Mouse (Mus musculus) layer of hippocampus, postnatal 25 days (tissue): ENCODE measurements around the gene Rnf17. TPM values are rescaled to one million over a fixed set of nuclear protein-coding genes. Genes with fewer than 3 reads are reported as not detected.

Source experiments
- DNase-seq, 2 experiments: peaks; one replicate each; pipeline ENCODE4 v3.0.0; 2022; ENCODE audit warnings: mixed read lengths in 2 of 2, low spot score in 1 of 2; ENCODE audit errors: extremely low spot score in 1 of 2
- total RNA-seq, 2 experiments: library from RNA; stranded (reverse); gene quantifications; 2 replicates each; pipeline ENCODE4 v1.2.3; 2021

Gene Rnf17
- total RNA-seq, 2 experiments from 2014 or later = 0.62 to 0.94 TPM

DNA sequence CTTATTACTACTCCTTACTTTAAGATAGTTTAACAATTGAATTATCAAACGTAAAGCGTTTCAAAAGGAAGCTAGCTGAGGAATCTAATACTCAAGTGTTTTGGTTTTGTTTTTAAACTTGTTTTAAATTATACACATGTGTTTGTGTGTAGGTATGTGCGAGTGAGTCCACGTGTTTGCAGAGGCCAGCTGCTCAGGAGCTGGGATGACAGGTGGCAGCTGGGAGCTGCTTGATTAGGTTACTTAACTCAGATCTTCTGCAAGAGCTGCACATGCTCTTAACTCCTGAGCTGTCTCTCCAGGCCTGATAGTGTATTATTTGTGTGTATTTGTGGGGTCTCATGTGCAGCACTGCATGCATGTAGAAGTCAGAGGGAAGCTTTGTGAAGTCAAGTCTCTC is 100.0 kb downstream of the Rnf17 start:
- DNase-seq = no peak

DNA sequence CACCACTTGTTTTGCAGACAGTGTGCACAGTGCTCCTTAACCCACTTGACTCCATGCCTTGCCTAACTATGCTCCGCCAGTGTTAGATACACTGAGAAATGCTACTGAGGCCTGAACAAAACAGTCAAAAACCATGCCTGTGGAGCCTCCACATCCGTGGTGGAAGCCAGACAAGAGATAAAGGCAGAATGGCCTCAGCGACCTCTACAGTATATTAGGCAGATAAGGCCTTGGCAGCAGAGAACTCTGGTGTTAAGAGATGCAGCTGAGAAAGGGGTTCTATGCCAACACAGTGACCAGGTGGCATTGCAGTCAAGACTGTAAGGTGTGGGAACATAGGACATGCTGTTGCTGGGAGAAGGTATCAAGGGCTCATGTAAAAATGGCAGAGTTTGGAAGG is 104.4 kb downstream of the Rnf17 start:
- no peak for DNase-seq

DNA sequence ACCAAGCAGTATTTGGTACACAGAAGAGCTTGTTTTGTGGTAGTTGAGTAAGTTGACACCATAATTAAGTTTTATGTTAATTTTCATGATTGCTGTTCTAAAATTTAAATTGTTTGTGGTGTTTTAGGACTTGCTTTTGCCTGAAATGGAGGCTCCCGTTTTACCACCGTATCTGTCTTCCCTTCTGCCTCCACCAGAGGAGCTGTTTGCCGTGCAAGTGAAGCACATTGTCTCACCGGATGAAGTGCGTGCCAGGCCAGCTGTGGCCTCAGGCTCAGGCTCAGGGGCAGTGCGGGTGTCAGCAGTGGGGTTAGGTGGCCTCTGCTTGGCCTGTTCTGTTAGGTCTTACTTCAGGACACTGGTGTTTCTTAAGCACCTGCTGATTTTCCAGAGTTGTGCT is 109.7 kb downstream of the Rnf17 start:
- DNase-seq = no peak

- DNase-seq = no peak
Measured at GRCm38 (mm10) chr14:56514775-56515174, 112.4 kb downstream of the Rnf17 start.

DNA sequence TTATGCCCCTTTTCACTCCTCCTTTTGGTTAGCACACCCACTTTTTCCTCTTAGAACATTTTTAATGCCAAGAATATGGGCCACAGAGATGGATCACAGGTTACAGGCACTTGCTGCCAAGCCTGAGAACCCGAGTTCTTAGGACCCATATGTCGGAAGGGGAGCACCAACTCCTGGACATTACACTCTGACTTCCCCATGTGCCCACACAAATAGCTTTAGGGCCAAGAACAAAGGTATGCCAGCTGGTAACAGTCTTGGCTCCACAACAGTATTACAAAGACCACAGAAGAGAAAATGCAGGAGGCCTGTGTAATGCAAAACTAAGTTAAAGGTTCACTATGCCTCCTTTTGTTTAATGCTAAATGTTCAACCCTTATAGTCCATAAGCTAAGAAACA is 128.4 kb downstream of the Rnf17 start:
- no peak for DNase-seq

DNA sequence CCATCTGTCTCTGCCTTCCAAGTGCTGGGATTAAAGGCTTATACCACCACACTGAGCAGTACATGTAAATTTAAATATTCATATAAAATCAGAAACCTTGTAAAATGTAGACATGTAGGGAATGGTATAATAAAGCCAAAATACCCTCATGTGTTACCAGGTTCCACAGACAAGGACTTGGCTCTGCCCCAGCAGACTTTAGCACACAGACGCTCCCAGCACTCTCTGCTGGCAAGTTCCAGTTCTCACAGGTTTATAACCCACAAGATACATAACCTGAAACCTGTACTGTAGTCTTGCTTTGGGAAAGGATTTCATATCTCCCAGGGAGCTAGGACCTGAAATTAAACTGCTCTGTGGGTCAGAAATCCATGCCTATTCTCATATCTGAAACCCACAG is 142.6 kb downstream of the Rnf17 start:
- DNase-seq = no peak

DNA sequence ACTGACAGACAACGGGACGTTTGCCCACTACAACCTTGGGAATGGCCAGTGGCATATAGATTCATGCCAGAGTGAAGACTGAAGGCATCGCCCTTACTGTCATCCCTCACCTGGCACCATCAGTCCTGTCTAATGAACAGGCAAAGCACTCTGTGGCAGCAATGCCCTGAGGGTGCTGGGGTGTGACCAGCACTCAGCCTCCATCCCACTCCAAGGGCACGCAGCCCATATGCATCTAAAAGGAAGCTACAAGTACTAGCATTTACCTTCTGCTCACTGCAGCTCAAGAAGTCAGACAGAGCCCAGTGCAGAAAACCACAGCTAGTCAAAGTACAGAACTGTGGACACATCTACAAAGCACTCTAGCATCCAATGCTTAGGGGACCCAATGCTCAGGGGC is 143.1 kb downstream of the Rnf17 start:
- DNase-seq = no peak

GRCm38 (mm10) chr14:56550960-56551359 is 148.6 kb downstream of the Rnf17 start:
- DNase-seq = no peak

DNA sequence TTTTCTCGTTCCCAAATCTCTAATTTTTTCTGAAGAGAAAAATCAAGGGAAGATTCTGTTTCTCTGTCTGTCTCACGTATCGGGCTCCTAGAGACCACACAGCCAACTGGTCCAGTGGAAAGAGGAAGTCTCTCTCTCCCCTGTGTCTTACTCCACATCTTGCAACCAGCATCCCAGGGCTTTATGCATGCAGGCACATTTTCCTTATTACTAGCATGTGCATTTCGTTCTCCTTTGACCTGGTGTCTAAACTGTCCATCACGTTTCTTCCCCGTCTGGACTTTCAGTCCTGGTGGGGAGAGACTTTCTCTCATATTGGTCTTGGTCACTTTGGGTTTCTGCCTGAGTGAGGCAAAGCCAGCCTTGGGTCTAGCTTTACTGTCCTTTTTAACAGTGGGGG is 150.5 kb downstream of the Rnf17 start:
- no peak for DNase-seq

- DNase-seq = no peak
Measured at GRCm38 (mm10) chr14:56553331-56553730, 150.9 kb downstream of the Rnf17 start.

DNA sequence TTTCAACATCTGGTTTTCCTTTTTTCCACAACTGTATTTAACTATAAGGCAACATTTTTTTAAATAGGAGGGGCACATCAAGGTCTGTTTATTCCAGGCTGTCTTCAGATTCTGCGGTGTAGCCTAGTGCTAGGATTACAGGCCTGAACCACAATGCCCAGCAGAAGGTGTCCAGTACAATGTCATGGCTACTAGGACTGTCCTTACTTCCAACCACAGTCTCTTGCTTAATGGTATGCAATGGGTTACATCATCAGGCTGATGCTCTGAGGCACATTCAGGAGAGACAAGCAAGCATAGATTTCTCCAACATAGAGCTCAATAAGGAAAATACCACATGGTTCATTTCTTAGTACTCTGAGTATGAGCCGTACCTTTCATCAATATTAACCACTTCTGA is 152.3 kb downstream of the Rnf17 start:
- no peak for DNase-seq

DNA sequence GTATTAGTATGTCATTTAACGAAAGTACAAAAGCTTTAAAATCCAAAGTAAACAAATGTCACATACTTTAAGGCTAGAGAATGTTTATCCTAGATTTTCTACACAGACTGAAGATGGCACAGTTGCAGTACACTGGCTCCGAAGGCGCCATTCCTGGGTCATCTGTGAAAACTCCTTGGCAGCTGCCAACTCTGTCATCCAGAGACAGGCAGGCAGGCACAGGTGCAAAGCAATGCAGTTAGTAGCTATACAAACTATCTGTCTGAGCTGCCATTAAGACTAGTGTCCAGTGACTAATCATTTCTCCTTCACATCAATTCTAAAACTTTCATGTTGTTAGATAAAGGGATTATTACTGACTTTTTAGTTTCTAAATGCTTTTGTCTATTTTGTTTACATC is 156.8 kb downstream of the Rnf17 start:
- no peak for DNase-seq

DNA sequence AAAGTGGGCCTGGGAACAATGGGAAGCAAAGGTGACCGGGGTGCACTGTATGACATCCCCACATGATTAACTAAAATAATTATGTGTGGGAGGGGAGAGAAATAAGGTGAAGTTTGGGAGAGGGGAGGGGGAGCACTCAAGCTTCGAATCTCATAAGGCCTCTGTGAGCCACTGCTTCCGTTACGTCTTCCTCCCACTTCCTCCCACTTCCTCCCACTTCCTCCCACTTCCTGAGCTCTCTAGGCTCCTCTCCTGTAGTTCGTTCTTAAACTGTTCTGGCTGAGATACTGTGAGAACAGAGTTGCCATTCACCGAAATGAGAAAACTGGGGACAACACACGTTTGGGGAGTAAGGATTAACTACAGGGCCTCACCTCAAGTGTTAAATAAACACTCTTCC is 165.1 kb downstream of the Rnf17 start:
- no peak for DNase-seq

GRCm38 (mm10) chr14:56569041-56569440 is 166.7 kb downstream of the Rnf17 start:
- no peak for DNase-seq

GRCm38 (mm10) chr14:56571310-56572093 is 169.1 kb downstream of the Rnf17 start:
- peak; percentile 79 to 87 for DNase-seq

DNA sequence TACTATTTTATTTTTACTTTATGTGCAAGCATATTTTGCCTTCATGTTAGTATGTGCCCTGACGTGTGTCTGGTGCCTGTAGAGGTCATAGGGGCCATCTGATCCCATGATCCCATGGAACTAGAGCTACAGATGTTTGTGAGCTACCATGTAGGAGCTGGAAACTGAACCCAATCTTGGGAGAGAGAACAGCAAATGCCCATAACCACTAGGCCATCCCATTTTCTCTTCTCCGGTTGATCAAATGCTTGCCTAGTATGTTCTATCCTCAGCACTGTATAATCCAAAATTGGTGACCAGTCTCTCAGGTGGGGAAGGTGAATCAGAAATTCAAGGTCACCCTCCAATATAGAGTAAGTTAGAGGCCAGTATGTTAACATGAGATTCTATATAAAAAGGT is 170.2 kb downstream of the Rnf17 start:
- no peak for DNase-seq

Other genes with a start within 250 kb of the Rnf17 start
- gene Gzmg, start 243.0 kb upstream of the Rnf17 start, total RNA-seq = not detected
- gene Gzmn, start 228.0 kb upstream of the Rnf17 start, total RNA-seq = not detected
- not detected for gene Gzmf, start 191.2 kb upstream of the Rnf17 start, total RNA-seq
- not detected for gene Gzmc, start 167.9 kb upstream of the Rnf17 start, total RNA-seq
- gene Gzmb, start 140.3 kb upstream of the Rnf17 start, total RNA-seq = not detected
- not detected for gene Atp12a, start 37.5 kb upstream of the Rnf17 start, total RNA-seq
- 1 to 10 TPM; 2.2 to 3.8 TPM for gene Cenpj, start 172.8 kb downstream of the Rnf17 start, total RNA-seq
- 1 to 10 TPM; 3.7 to 5.0 TPM for gene Parp4, start 173.0 kb downstream of the Rnf17 start, total RNA-seq